Mouse (Mus musculus) neutrophil, adult 5-6 weeks (primary cell): ENCODE data around the gene F7. TPM values are rescaled to one million over a fixed set of nuclear protein-coding genes. Genes with fewer than 3 reads are reported as not detected.

Experiments used
- total RNA-seq: library from RNA; stranded (forward); fragments of 200-1000 nt; gene quantifications from 2 replicates; pipeline ENCODE4 v1.2.3, GENCODE M21; 2017

Gene F7
- total RNA-seq, 1 experiment from 2014 or later, result 0.23 TPM

Other genes starting within 250 kb of the F7 start
- gene Mcf2l, start 152.2 kb upstream of the F7 start, total RNA-seq, result 8.8 and 9.3 TPM in 2 replicates
- gene F10, start 11.3 kb downstream of the F7 start, total RNA-seq, result 6.1 TPM in 2 replicates
- 0.12 TPM in 1 of 2 replicates, not detected in the other for gene Proz, start 34.9 kb downstream of the F7 start, total RNA-seq
- gene Pcid2, start 79.4 kb downstream of the F7 start, total RNA-seq, result 44.0 and 45.2 TPM in 2 replicates
- gene Cul4a, start 79.6 kb downstream of the F7 start, total RNA-seq, result 57.1 and 64.4 TPM in 2 replicates
- 161 and 169 TPM in 2 replicates for gene Lamp1, start 133.1 kb downstream of the F7 start, total RNA-seq
- gene Grtp1, start 174.6 kb downstream of the F7 start, total RNA-seq, result 0.37 and 0.47 TPM in 2 replicates
- not detected in 2 replicates for gene Adprhl1, start 228.1 kb downstream of the F7 start, total RNA-seq